ENCODE assay signal across 8 mouse cellular contexts in genomic region chr2:92375788-92376187, GRCm38 (mm10). TPM values are rescaled to one million over a fixed set of nuclear protein-coding genes. Genes with fewer than 3 reads are reported as not detected.
DNase-seq lines count a peak whose midpoint lies in the region; ATAC-seq and TF ChIP-seq lines count a peak whose summit lies in the region.

No protein-coding gene starts in this region.

- H3K4me3 ChIP-seq in spleen, adult 2 months (ENCODE audit: extremely low read depth, insufficient read depth, insufficient read length): peak overlapping the region; percentile 90
- peak overlapping the region; percentile 63 for H3K4me3 ChIP-seq in limb, embryonic 14.5 days (replicated peaks; ENCODE audit: low read length)
- peak overlapping the region; percentile 81 for H3K4me3 ChIP-seq in stomach, embryonic 16.5 days (replicated peaks; ENCODE audit: low read length)

- H3K9ac ChIP-seq in limb, embryonic 14.5 days (ENCODE audit: low read depth, low read length, severe bottlenecking): peak overlapping the region; percentile 58
- H3K9ac ChIP-seq in stomach, embryonic 16.5 days (ENCODE audit: low read length): peak overlapping the region; percentile 82

- H3K4me1 ChIP-seq in spleen, adult 2 months (ENCODE audit: control insufficient read depth, insufficient read depth, insufficient read length): peaks cover 11% of the 10 kb centered on the region
- peaks cover 24% of the 10 kb centered on the region for H3K4me1 ChIP-seq in limb, embryonic 14.5 days (ENCODE audit: control insufficient read depth, insufficient read depth, low read length)
- H3K4me1 ChIP-seq in stomach, embryonic 16.5 days (ENCODE audit: control insufficient read depth, insufficient read depth, low read length): peaks cover 43% of the 10 kb centered on the region

- peak overlapping the region; percentile 99 for H3K4me2 ChIP-seq in limb, embryonic 14.5 days (replicated peaks; ENCODE audit: low read depth, low read length, severe bottlenecking)
- peak overlapping the region; percentile 81 for H3K4me2 ChIP-seq in stomach, embryonic 16.5 days (ENCODE audit: low read depth, low read length)

- WGBS in spleen, adult 2 months: 6% methylated on average over 10 of the region's 10 CpGs
- 14% methylated on average over 10 of the region's 10 CpGs for WGBS in limb, embryonic 14.5 days
- 8% methylated on average over 10 of the region's 10 CpGs for WGBS in stomach, embryonic 16.5 days

- peaks cover 4% of the 10 kb centered on the region for H3K27me3 ChIP-seq in spleen, adult 2 months (ENCODE audit: control insufficient read depth, insufficient read depth, low read length)
- H3K27me3 ChIP-seq in limb, embryonic 14.5 days (ENCODE audit: control insufficient read depth, insufficient read depth, low read length): no peaks in the 10 kb centered on the region; the same call in 1 of the 2 replicates
- H3K27me3 ChIP-seq in stomach, embryonic 16.5 days (ENCODE audit: control insufficient read depth, insufficient read depth, low read length): no peaks in the 10 kb centered on the region

- no peaks in the 10 kb centered on the region for H3K9me3 ChIP-seq in limb, embryonic 14.5 days (ENCODE audit: control insufficient read depth, low read length)
- H3K9me3 ChIP-seq in stomach, embryonic 16.5 days (replicated peaks; ENCODE audit: control insufficient read depth, low read length): no peaks in the 10 kb centered on the region

- peak overlapping the region; percentile 76; the same call in 1 of the 2 replicates for H3K27ac ChIP-seq in spleen, adult 2 months (ENCODE audit: insufficient read depth, low read length)
- H3K27ac ChIP-seq in limb, embryonic 14.5 days (replicated peaks; ENCODE audit: low read depth, low read length): peak overlapping the region; percentile 83; the same call in 1 of the 2 replicates
- peak overlapping the region; percentile 86; the same call in 1 of the 2 replicates for H3K27ac ChIP-seq in stomach, embryonic 16.5 days (ENCODE audit: low read length)

- TF ChIP-seq CTCF in spleen, adult 2 months (IDR thresholded peaks at IDR 0.05; ENCODE audit: extremely low read depth, insufficient read depth, insufficient read length, insufficient replicate concordance): no peak

- TF ChIP-seq POLR2A in spleen, adult 2 months (IDR thresholded peaks at IDR 0.05; ENCODE audit: low read depth, low read length): no peak
- no peak for TF ChIP-seq POLR2A in limb, embryonic 14.5 days (IDR thresholded peaks at IDR 0.05; ENCODE audit: borderline replicate concordance, extremely low read depth, insufficient read depth, insufficient read length)

- peak; percentile 27 for DNase-seq in adrenal gland, postnatal 10 days
- no peak for DNase-seq in adrenal gland, adult 8-10 months
- no peak for DNase-seq in spleen, adult 2 months (ENCODE audit: low read depth in 1 of 2, low spot score in 2 of 2)
- no peak for DNase-seq in spleen, postnatal 14 days (ENCODE audit: low spot score in 2 of 2)
- DNase-seq in limb, embryonic 14.5 days (ENCODE audit: low spot score): no peak
- no peak for DNase-seq in right cerebral cortex, postnatal 14 days
- no peak for DNase-seq in thymus, postnatal 0 days (ENCODE audit: low spot score)

- ATAC-seq in limb, embryonic 14.5 days (ENCODE audit: low FRiP score, low read depth): no peak
- no peak for ATAC-seq in stomach, embryonic 16.5 days (ENCODE audit: insufficient read depth, low FRiP score)

- peaks cover 22% of the 10 kb centered on the region for H3K36me3 ChIP-seq in spleen, adult 2 months (ENCODE audit: control insufficient read depth, insufficient read depth, low read length)
- H3K36me3 ChIP-seq in limb, embryonic 14.5 days (ENCODE audit: control insufficient read depth, insufficient read depth, low read length): peaks cover 19% of the 10 kb centered on the region
- H3K36me3 ChIP-seq in stomach, embryonic 16.5 days (ENCODE audit: control insufficient read depth, insufficient read depth, low read length): no peaks in the 10 kb centered on the region

RNA-seq across cellular contexts. Expression of gene Large2, which starts 1.1 kb away (rescaled TPM):
- total RNA-seq in adrenal gland, postnatal 10 days (2021): 1 to 10 TPM; 1.7 to 2.2 TPM
- 1 to 10 TPM in 3 of 4 experiments, under 1 TPM in 1; 0.40 to 4.6 (median 2.1) TPM for total RNA-seq in adrenal gland, adult 8-10 months (2022)
- polyA plus RNA-seq in spleen, adult 2 months (2012; rRNA removed): 1.9 and 2.5 TPM in 2 replicates
- polyA plus RNA-seq in limb, embryonic 14.5 days (2012; rRNA removed): 32.7 and 41.1 TPM in 2 replicates
- polyA plus RNA-seq in limb, embryonic 14.5 days (2014; fragmentation: Nextera tagmentation; extraction: Ambion mirVana): 15.0 and 16.3 TPM in 2 replicates
- 12.6 and 15.5 TPM in 2 replicates for polyA plus RNA-seq in stomach, embryonic 16.5 days (2015; fragmentation: Nextera tagmentation; extraction: Ambion mirVana)
- 3.4 and 4.0 TPM in 2 replicates for polyA plus RNA-seq in thymus, postnatal 0 days (2015; fragmentation: Nextera tagmentation; extraction: Ambion mirVana)

RNA-seq across cellular contexts. Expression of gene Pex16, which starts 1.3 kb away (rescaled TPM):
- 100 to 1,000 TPM; 115 to 130 TPM for total RNA-seq in adrenal gland, postnatal 10 days (2021)
- total RNA-seq in adrenal gland, adult 8-10 months (2022): 100 to 1,000 TPM in 2 of 4 experiments, 10 to 100 TPM in 2; 63.1 to 281 (median 138) TPM
- 36.9 and 47.5 TPM in 2 replicates for polyA plus RNA-seq in spleen, adult 2 months (2012; rRNA removed)
- 26.4 and 30.6 TPM in 2 replicates for polyA plus RNA-seq in limb, embryonic 14.5 days (2012; rRNA removed)
- polyA plus RNA-seq in limb, embryonic 14.5 days (2014; fragmentation: Nextera tagmentation; extraction: Ambion mirVana): 22.3 TPM in 2 replicates
- 27.8 and 31.9 TPM in 2 replicates for polyA plus RNA-seq in stomach, embryonic 16.5 days (2015; fragmentation: Nextera tagmentation; extraction: Ambion mirVana)
- 40.8 and 43.9 TPM in 2 replicates for polyA plus RNA-seq in thymus, postnatal 0 days (2015; fragmentation: Nextera tagmentation; extraction: Ambion mirVana)

RNA-seq across cellular contexts. Expression of gene 1700029I15Rik, which starts 6.5 kb away (rescaled TPM):
- 1 to 10 TPM; 7.6 to 9.4 TPM for total RNA-seq in adrenal gland, postnatal 10 days (2021)
- 10 to 100 TPM in 2 of 4 experiments, 1 to 10 TPM in 2; 8.0 to 18.6 (median 10.3) TPM for total RNA-seq in adrenal gland, adult 8-10 months (2022)
- 2.0 and 2.8 TPM in 2 replicates for polyA plus RNA-seq in spleen, adult 2 months (2012; rRNA removed)
- polyA plus RNA-seq in limb, embryonic 14.5 days (2012; rRNA removed): 3.1 and 3.5 TPM in 2 replicates
- polyA plus RNA-seq in limb, embryonic 14.5 days (2014; fragmentation: Nextera tagmentation; extraction: Ambion mirVana): 1.7 and 2.4 TPM in 2 replicates
- polyA plus RNA-seq in stomach, embryonic 16.5 days (2015; fragmentation: Nextera tagmentation; extraction: Ambion mirVana): 3.5 and 5.4 TPM in 2 replicates
- 2.0 and 2.1 TPM in 2 replicates for polyA plus RNA-seq in thymus, postnatal 0 days (2015; fragmentation: Nextera tagmentation; extraction: Ambion mirVana)

RNA-seq across cellular contexts. Expression of gene Mapk8ip1, which starts 25.3 kb away (rescaled TPM):
- 10 to 100 TPM; 22.5 to 28.1 TPM for total RNA-seq in adrenal gland, postnatal 10 days (2021)
- total RNA-seq in adrenal gland, adult 8-10 months (2022): 10 to 100 TPM; 34.6 to 43.3 (median 38.7) TPM
- 4.5 and 5.0 TPM in 2 replicates for polyA plus RNA-seq in spleen, adult 2 months (2012; rRNA removed)
- polyA plus RNA-seq in limb, embryonic 14.5 days (2012; rRNA removed): 42.5 and 54.8 TPM in 2 replicates
- 12.9 and 13.8 TPM in 2 replicates for polyA plus RNA-seq in limb, embryonic 14.5 days (2014; fragmentation: Nextera tagmentation; extraction: Ambion mirVana)
- polyA plus RNA-seq in stomach, embryonic 16.5 days (2015; fragmentation: Nextera tagmentation; extraction: Ambion mirVana): 12.5 and 14.9 TPM in 2 replicates
- polyA plus RNA-seq in thymus, postnatal 0 days (2015; fragmentation: Nextera tagmentation; extraction: Ambion mirVana): 6.2 and 6.3 TPM in 2 replicates

RNA-seq across cellular contexts. Expression of gene Cry2, which starts 58.1 kb away (rescaled TPM):
- total RNA-seq in adrenal gland, postnatal 10 days (2021): 10 to 100 TPM; 39.3 to 41.9 TPM
- total RNA-seq in adrenal gland, adult 8-10 months (2022): 10 to 100 TPM; 44.0 to 57.9 (median 47.5) TPM
- polyA plus RNA-seq in spleen, adult 2 months (2012; rRNA removed): 8.4 and 9.4 TPM in 2 replicates
- polyA plus RNA-seq in limb, embryonic 14.5 days (2012; rRNA removed): 27.2 and 33.5 TPM in 2 replicates
- 30.2 and 34.8 TPM in 2 replicates for polyA plus RNA-seq in limb, embryonic 14.5 days (2014; fragmentation: Nextera tagmentation; extraction: Ambion mirVana)
- 23.4 and 26.5 TPM in 2 replicates for polyA plus RNA-seq in stomach, embryonic 16.5 days (2015; fragmentation: Nextera tagmentation; extraction: Ambion mirVana)
- 10.9 and 13.0 TPM in 2 replicates for polyA plus RNA-seq in thymus, postnatal 0 days (2015; fragmentation: Nextera tagmentation; extraction: Ambion mirVana)
